Mouse (Mus musculus): ENCODE results near the gene Adipor1.

DNA sequence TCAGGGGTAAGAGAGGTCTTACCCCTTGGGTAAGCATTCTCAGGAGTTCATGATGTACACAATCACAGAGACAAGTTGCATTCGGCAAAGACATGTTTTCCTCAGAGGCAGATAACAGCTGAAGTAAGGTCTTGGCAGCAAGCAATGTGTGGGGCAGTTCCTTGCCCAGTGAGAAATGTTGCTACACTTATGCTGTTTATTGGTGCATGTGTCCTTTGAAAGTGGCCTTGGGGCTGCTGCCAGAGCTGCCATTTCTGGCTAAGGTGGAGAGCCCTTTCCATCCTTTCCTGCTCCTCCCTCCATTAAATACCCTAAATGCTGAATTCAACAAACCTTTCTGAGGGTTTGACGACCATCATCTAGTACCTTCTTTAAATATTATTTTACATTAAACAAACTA lies 30.2 kb downstream of the Adipor1 start:
- TF ChIP-seq POLR2A (IDR thresholded peaks at IDR 0.05; ENCODE audit: low read depth, low read length) (no peak), CTCF (IDR thresholded peaks at IDR 0.05; ENCODE audit: extremely low read depth, insufficient read depth, insufficient read length, insufficient replicate concordance) (no peak)

Measured in spleen, adult 2 months (tissue).